Mouse (Mus musculus) midbrain, embryonic 13.5 days (tissue): ENCODE data around the gene Gpr174. TPM values are rescaled to one million over a fixed set of nuclear protein-coding genes. Genes with fewer than 3 reads are reported as not detected.
"Not testable (repeated sequence)": the region's sequence is repeated elsewhere in the genome, so short reads cannot be mapped to it uniquely, and the experiment has no call there.

Source experiments
- ATAC-seq: fragments of 200-750 bp; cut with Nextera tagmentation; 2 replicates; pipeline ENCODE4 v1.8.0; 2017; ENCODE audit warnings: mild to moderate bottlenecking, moderate TSS enrichment, moderate library complexity
- H3K27ac ChIP-seq: fragments of 300-500 bp; sonication (generic); 2 replicates; pipeline ENCODE4 v1.5.1; 2015; ENCODE audit warnings: inconsistent platforms, mild to moderate bottlenecking, moderate library complexity
- H3K27me3 ChIP-seq: fragments of 300-500 bp; sonication (generic); 2 replicates; pipeline ENCODE4 v1.6.1; 2015; ENCODE audit warnings: mild to moderate bottlenecking, inconsistent platforms
- H3K36me3 ChIP-seq: fragments of 300-500 bp; sonication (generic); 2 replicates; pipeline ENCODE4 v1.6.1; 2015; ENCODE audit warnings: mild to moderate bottlenecking, inconsistent platforms
- H3K4me1 ChIP-seq: fragments of 300-500 bp; sonication (generic); replicated peaks from 2 replicates; pipeline ENCODE4 v1.6.1; 2015; ENCODE audit warnings: inconsistent platforms
- H3K4me2 ChIP-seq: fragments of 300-500 bp; sonication (generic); replicated peaks from 2 replicates; pipeline ENCODE4 v1.6.1; 2015; ENCODE audit warnings: moderate library complexity, mild to moderate bottlenecking, inconsistent platforms
- H3K4me3 ChIP-seq: fragments of 300-500 bp; sonication (generic); replicated peaks from 2 replicates; pipeline ENCODE4 v1.5.1; 2015; ENCODE audit warnings: mild to moderate bottlenecking, inconsistent platforms
- H3K9ac ChIP-seq: fragments of 300-500 bp; sonication (generic); replicated peaks from 2 replicates; pipeline ENCODE4 v1.6.1; 2015; ENCODE audit warnings: mild to moderate bottlenecking, inconsistent platforms
- H3K9me3 ChIP-seq: fragments of 300-500 bp; sonication (generic); 2 replicates; pipeline ENCODE4 v1.6.1; 2016; ENCODE audit warnings: mild to moderate bottlenecking, inconsistent platforms
- WGBS: fragments of 180-500 bp; shearing (Covaris S2); methylation state at CpG from one replicate; pipeline ENCODE4 v1.1.7; 2015; 5-methylcytosine and 5-hydroxymethylcytosine counted together
- polyA plus RNA-seq: library from polyadenylated mRNA; unstranded; fragments of >200 nt; fragmentation: Nextera tagmentation; extraction: Ambion mirVana; gene quantifications from 2 replicates; pipeline ENCODE4 v1.2.1, GENCODE M21; 2015

The Gpr174 gene
- polyA plus RNA-seq = not detected in 2 replicates

GRCm38 (mm10) chrX:107255486-107256227 lies at the start of gene Gpr174:
TSS of gene Gpr174 (plus strand) at chrX:107255878.
- no peaks in the 10 kb centered on the region for H3K4me1 ChIP-seq
- H3K4me3 ChIP-seq = no peak within 1 kb of the TSS
- H3K36me3 ChIP-seq = no peaks in the 10 kb centered on the region
- no peak within 1 kb of the TSS for H3K9ac ChIP-seq
- H3K27me3 ChIP-seq = no peaks in the 10 kb centered on the region
- H3K27ac ChIP-seq = no peak within 1 kb of the TSS
- no peaks in the 10 kb centered on the region for H3K9me3 ChIP-seq
- H3K4me2 ChIP-seq = no peak within 1 kb of the TSS
- no peak for ATAC-seq
- WGBS = 54% methylated on average over 2 of the region's 2 CpGs

GRCm38 (mm10) chrX:107217577-107218090 lies 38.0 kb upstream of the Gpr174 start:
- H3K36me3 ChIP-seq = no peaks in the 10 kb centered on the region
- no peaks in the 10 kb centered on the region for H3K27me3 ChIP-seq
- no peak overlapping the region for H3K4me2 ChIP-seq
- H3K27ac ChIP-seq = no peak overlapping the region
- no peak for ATAC-seq
- H3K9ac ChIP-seq = no peak overlapping the region
- H3K9me3 ChIP-seq = no peaks in the 10 kb centered on the region
- H3K4me1 ChIP-seq = no peaks in the 10 kb centered on the region
- H3K4me3 ChIP-seq = no peak overlapping the region
- WGBS = 92% methylated on average over 2 of the region's 2 CpGs

- ATAC-seq = no peak
- no peak overlapping the region for H3K9ac ChIP-seq
- H3K36me3 ChIP-seq = no peaks in the 10 kb centered on the region
- no peak overlapping the region for H3K27ac ChIP-seq
- no peak overlapping the region for H3K4me2 ChIP-seq
- 67% methylated on average over 1 of the region's 1 CpGs for WGBS
- H3K4me1 ChIP-seq = no peaks in the 10 kb centered on the region
- no peaks in the 10 kb centered on the region for H3K27me3 ChIP-seq
- H3K9me3 ChIP-seq = no peaks in the 10 kb centered on the region
- no peak overlapping the region for H3K4me3 ChIP-seq
These were observed 30.8 kb upstream of the Gpr174 start for GRCm38 (mm10) chrX:107224846-107225245.

- H3K4me3 ChIP-seq = no peak overlapping the region
- H3K4me2 ChIP-seq = no peak overlapping the region
- no peak overlapping the region for H3K9ac ChIP-seq
- H3K9me3 ChIP-seq = no peaks in the 10 kb centered on the region
- WGBS = 58% methylated on average over 1 of the region's 1 CpGs
- ATAC-seq = no peak
- no peaks in the 10 kb centered on the region for H3K4me1 ChIP-seq
- no peak overlapping the region for H3K27ac ChIP-seq
- H3K36me3 ChIP-seq = no peaks in the 10 kb centered on the region
- H3K27me3 ChIP-seq = no peaks in the 10 kb centered on the region
These were observed 24.5 kb upstream of the Gpr174 start for GRCm38 (mm10) chrX:107231214-107231613.

GRCm38 (mm10) chrX:107234655-107235054 lies 21.0 kb upstream of the Gpr174 start:
- no peak overlapping the region for H3K9ac ChIP-seq
- no peak overlapping the region for H3K4me2 ChIP-seq
- H3K9me3 ChIP-seq = no peaks in the 10 kb centered on the region
- H3K27me3 ChIP-seq = no peaks in the 10 kb centered on the region
- no peak overlapping the region for H3K4me3 ChIP-seq
- no peaks in the 10 kb centered on the region for H3K4me1 ChIP-seq
- no peak for ATAC-seq
- no peaks in the 10 kb centered on the region for H3K36me3 ChIP-seq
- no peak overlapping the region for H3K27ac ChIP-seq

- WGBS = 86% methylated on average over 1 of the region's 1 CpGs
- Histone ChIP-seq H3K4me2 (no peak overlapping the region), H3K36me3 (no peaks in the 10 kb centered on the region), H3K9me3 (no peaks in the 10 kb centered on the region), H3K4me1 (no peaks in the 10 kb centered on the region), H3K4me3 (no peak overlapping the region), H3K27me3 (no peaks in the 10 kb centered on the region), H3K9ac (no peak overlapping the region), H3K27ac (no peak overlapping the region)
- ATAC-seq = no peak
These were observed 19.2 kb upstream of the Gpr174 start for GRCm38 (mm10) chrX:107236461-107236860.

- no peak for ATAC-seq
- Histone ChIP-seq H3K9me3 (no peaks in the 10 kb centered on the region), H3K27ac (no peak overlapping the region), H3K36me3 (no peaks in the 10 kb centered on the region), H3K4me1 (no peaks in the 10 kb centered on the region), H3K9ac (no peak overlapping the region), H3K4me2 (no peak overlapping the region), H3K4me3 (no peak overlapping the region), H3K27me3 (no peaks in the 10 kb centered on the region; the same call in 1 of the 2 replicates)
- WGBS = 86% methylated on average over 2 of the region's 2 CpGs
These were observed 5.3 kb upstream of the Gpr174 start for GRCm38 (mm10) chrX:107250390-107250789.

- H3K4me2 ChIP-seq = no peak overlapping the region
- H3K27me3 ChIP-seq = no peaks in the 10 kb centered on the region
- 51% methylated on average over 1 of the region's 1 CpGs for WGBS
- H3K4me3 ChIP-seq = no peak overlapping the region
- no peak overlapping the region for H3K9ac ChIP-seq
- H3K27ac ChIP-seq = no peak overlapping the region
- no peak for ATAC-seq
- no peaks in the 10 kb centered on the region for H3K36me3 ChIP-seq
- H3K9me3 ChIP-seq = no peaks in the 10 kb centered on the region
- no peaks in the 10 kb centered on the region for H3K4me1 ChIP-seq
These were observed 8.9 kb downstream of the Gpr174 start for GRCm38 (mm10) chrX:107264619-107265018.

- no peak for ATAC-seq
- Histone ChIP-seq H3K27ac (no peak overlapping the region), H3K36me3 (no peaks in the 10 kb centered on the region), H3K9me3 (no peaks in the 10 kb centered on the region), H3K4me1 (no peaks in the 10 kb centered on the region), H3K4me2 (no peak overlapping the region), H3K9ac (no peak overlapping the region), H3K27me3 (no peaks in the 10 kb centered on the region), H3K4me3 (no peak overlapping the region)
- WGBS = 82% methylated on average over 2 of the region's 2 CpGs
These were observed 21.9 kb downstream of the Gpr174 start for GRCm38 (mm10) chrX:107277606-107278005.

GRCm38 (mm10) chrX:107284211-107284610 lies 28.5 kb downstream of the Gpr174 start:
- 82% methylated on average over 4 of the region's 4 CpGs for WGBS

GRCm38 (mm10) chrX:107297861-107298260 lies 42.2 kb downstream of the Gpr174 start:
- WGBS = 87% methylated on average over 6 of the region's 6 CpGs
- ATAC-seq = not testable (repeated sequence)

More at GRCm38 (mm10) chrX:107284211-107284610, 28.5 kb downstream of the Gpr174 start:
- no peak overlapping the region for H3K4me3 ChIP-seq
- H3K27me3 ChIP-seq = no peaks in the 10 kb centered on the region
- no peak overlapping the region for H3K9ac ChIP-seq
- no peaks in the 10 kb centered on the region for H3K36me3 ChIP-seq
- no peak overlapping the region for H3K4me2 ChIP-seq
- H3K9me3 ChIP-seq = no peaks in the 10 kb centered on the region
- no peaks in the 10 kb centered on the region for H3K4me1 ChIP-seq
- no peak for ATAC-seq
- no peak overlapping the region for H3K27ac ChIP-seq

GRCm38 (mm10) chrX:107298761-107299160 lies 43.1 kb downstream of the Gpr174 start:
- Histone ChIP-seq H3K27me3 (no peaks in the 10 kb centered on the region), H3K9ac (no peak overlapping the region)
- ATAC-seq = no peak

More at GRCm38 (mm10) chrX:107297861-107298260, 42.2 kb downstream of the Gpr174 start:
- not testable (repeated sequence) for H3K4me1 ChIP-seq, H3K4me2 ChIP-seq, H3K27me3 ChIP-seq, H3K4me3 ChIP-seq, H3K36me3 ChIP-seq, H3K9ac ChIP-seq, H3K27ac ChIP-seq, H3K9me3 ChIP-seq

GRCm38 (mm10) chrX:107306492-107306891 lies 50.8 kb downstream of the Gpr174 start:
- no peaks in the 10 kb centered on the region for H3K9me3 ChIP-seq
- ATAC-seq = no peak
- H3K4me2 ChIP-seq = no peak overlapping the region
- no peak overlapping the region for H3K27ac ChIP-seq
- no peak overlapping the region for H3K4me3 ChIP-seq
- H3K36me3 ChIP-seq = no peaks in the 10 kb centered on the region
- no peaks in the 10 kb centered on the region for H3K4me1 ChIP-seq
- H3K27me3 ChIP-seq = no peaks in the 10 kb centered on the region
- no peak overlapping the region for H3K9ac ChIP-seq

More at GRCm38 (mm10) chrX:107298761-107299160, 43.1 kb downstream of the Gpr174 start:
- Histone ChIP-seq H3K4me3 (no peak overlapping the region), H3K4me2 (no peak overlapping the region), H3K36me3 (no peaks in the 10 kb centered on the region), H3K27ac (no peak overlapping the region), H3K4me1 (no peaks in the 10 kb centered on the region), H3K9me3 (no peaks in the 10 kb centered on the region)
